Mouse (Mus musculus) lung, postnatal 0 days (tissue): ENCODE results near the gene Bckdha. TPM values are rescaled to one million over a fixed set of nuclear protein-coding genes. Genes with fewer than 3 reads are reported as not detected.

ENCODE experiments used
- ATAC-seq: fragments of 200-750 bp; cut with Nextera tagmentation; 2 replicates; pipeline ENCODE4 v1.8.0; 2017; ENCODE audit warnings: moderate library complexity
- DNase-seq: peaks from one replicate; pipeline ENCODE4 v3.0.0-alpha.2; 2016; ENCODE audit warnings: low spot score
- H3K27ac ChIP-seq: fragments of 300-500 bp; sonication (generic); 2 replicates; pipeline ENCODE4 v1.5.1; 2014; ENCODE audit warnings: antibody characterized with exemption, mild to moderate bottlenecking, low read length, mixed read lengths
- H3K27me3 ChIP-seq: fragments of 300-500 bp; sonication (generic); replicated peaks from 2 replicates; pipeline ENCODE4 v1.6.1; 2014; ENCODE audit warnings: low read length, mixed read lengths; ENCODE audit not compliant: insufficient read depth
- H3K36me3 ChIP-seq: fragments of 300-500 bp; sonication (generic); 2 replicates; pipeline ENCODE4 v1.6.1; 2014; ENCODE audit warnings: low read length, mixed read lengths; ENCODE audit not compliant: insufficient read depth
- H3K4me1 ChIP-seq: fragments of 300-500 bp; sonication (generic); 2 replicates; pipeline ENCODE4 v1.6.1; 2014; ENCODE audit warnings: antibody characterized with exemption, low read depth, low read length, mixed read lengths; ENCODE audit not compliant: insufficient read depth
- H3K4me2 ChIP-seq: fragments of 300-500 bp; sonication (generic); replicated peaks from 2 replicates; pipeline ENCODE4 v1.6.1; 2014; ENCODE audit warnings: low read depth, mild to moderate bottlenecking, low read length, moderate library complexity, mixed read lengths
- H3K4me3 ChIP-seq: fragments of 300-500 bp; sonication (generic); 2 replicates; pipeline ENCODE4 v1.5.1; 2014; ENCODE audit warnings: low read depth, low read length
- H3K9ac ChIP-seq: fragments of 300-500 bp; sonication (generic); replicated peaks from 2 replicates; pipeline ENCODE4 v1.6.1; 2014; ENCODE audit warnings: low read depth, mild to moderate bottlenecking
- H3K9me3 ChIP-seq: fragments of 300-500 bp; sonication (generic); 2 replicates; pipeline ENCODE4 v1.6.1; 2016; ENCODE audit warnings: low read length, mixed read lengths
- CTCF ChIP-seq: IDR thresholded peaks from 2 replicates; pipeline ENCODE4 v1.5.1; 2016; ENCODE audit warnings: antibody characterized with exemption, mild to moderate bottlenecking
- EP300 ChIP-seq: IDR thresholded peaks from 2 replicates; pipeline ENCODE4 v1.6.1; 2016; ENCODE audit warnings: antibody characterized with exemption, mild to moderate bottlenecking, control low read depth
- WGBS: fragments of 180-500 bp; shearing (Covaris S2); extraction: QIAGEN DNeasy Blood & Tissue Kit; methylation state at CpG from one replicate; pipeline ENCODE4 v1.1.7; 2014; 5-methylcytosine and 5-hydroxymethylcytosine counted together
- polyA plus RNA-seq: library from polyadenylated mRNA; unstranded; fragments of >200 nt; fragmentation: Nextera tagmentation; extraction: Ambion mirVana; gene quantifications from 2 replicates; pipeline ENCODE4 v1.2.1, GENCODE M21; 2015

The Bckdha gene
- polyA plus RNA-seq, 1 experiment from 2014 or later, result 71.7 TPM

- Histone ChIP-seq H3K4me1 (peaks cover 7% of the 10 kb centered on the region; the same call in 1 of the 2 replicates), H3K4me3 (no peak overlapping the region), H3K27me3 (no peaks in the 10 kb centered on the region), H3K4me2 (no peak overlapping the region), H3K9ac (no peak overlapping the region), H3K9me3 (no peaks in the 10 kb centered on the region), H3K27ac (no peak overlapping the region), H3K36me3 (no peaks in the 10 kb centered on the region)
- TF ChIP-seq CTCF, result no peak
- TF ChIP-seq EP300, result no peak
- 67% methylated on average over 21 of the region's 21 CpGs for WGBS
- ATAC-seq (no peak), DNase-seq (no peak)
Observed at GRCm38 (mm10) chr7:25614831-25615705, 43.7 kb downstream of the Bckdha start.

- TF ChIP-seq EP300 (no peak), CTCF (no peak)
- DNase-seq (no peak), ATAC-seq (no peak)
- 84% methylated on average over 5 of the region's 5 CpGs for WGBS
- Histone ChIP-seq H3K9me3 (no peaks in the 10 kb centered on the region), H3K4me1 (peaks cover 3% of the 10 kb centered on the region; the same call in 1 of the 2 replicates), H3K27ac (no peak overlapping the region), H3K36me3 (no peaks in the 10 kb centered on the region), H3K4me2 (no peak overlapping the region), H3K9ac (no peak overlapping the region), H3K27me3 (no peaks in the 10 kb centered on the region), H3K4me3 (no peak overlapping the region)
Observed at GRCm38 (mm10) chr7:25614086-25614485, 44.7 kb downstream of the Bckdha start.

- Histone ChIP-seq H3K4me2 (no peak overlapping the region), H3K36me3 (no peaks in the 10 kb centered on the region), H3K9me3 (no peaks in the 10 kb centered on the region), H3K27me3 (no peaks in the 10 kb centered on the region), H3K9ac (no peak overlapping the region), H3K27ac (no peak overlapping the region), H3K4me1 (no peaks in the 10 kb centered on the region), H3K4me3 (no peak overlapping the region)
- no peak for DNase-seq
- no peak for ATAC-seq
- 32% methylated on average over 7 of the region's 7 CpGs for WGBS
- no peak for TF ChIP-seq EP300
- no peak for TF ChIP-seq CTCF
Observed at GRCm38 (mm10) chr7:25611501-25611900, 47.3 kb downstream of the Bckdha start.

GRCm38 (mm10) chr7:25610056-25610455, 48.7 kb downstream of the Bckdha start:
- Histone ChIP-seq H3K27me3 (no peaks in the 10 kb centered on the region), H3K27ac (no peak overlapping the region), H3K4me1 (no peaks in the 10 kb centered on the region), H3K4me2 (no peak overlapping the region), H3K4me3 (no peak overlapping the region), H3K9ac (no peak overlapping the region), H3K9me3 (no peaks in the 10 kb centered on the region), H3K36me3 (no peaks in the 10 kb centered on the region)
- DNase-seq (no peak), ATAC-seq (no peak)
- TF ChIP-seq EP300, result no peak
- no peak for TF ChIP-seq CTCF
- 34% methylated on average over 6 of the region's 6 CpGs for WGBS

GRCm38 (mm10) chr7:25607196-25607595, 51.6 kb downstream of the Bckdha start:
- TF ChIP-seq EP300 (no peak), CTCF (no peak)
- DNase-seq (no peak), ATAC-seq (no peak)
- Histone ChIP-seq H3K4me2 (no peak overlapping the region), H3K27me3 (no peaks in the 10 kb centered on the region), H3K4me1 (no peaks in the 10 kb centered on the region), H3K9ac (no peak overlapping the region), H3K36me3 (no peaks in the 10 kb centered on the region), H3K9me3 (no peaks in the 10 kb centered on the region), H3K4me3 (no peak overlapping the region), H3K27ac (no peak overlapping the region)
- 65% methylated on average over 2 of the region's 2 CpGs for WGBS

GRCm38 (mm10) chr7:25606625-25607063, 52.1 kb downstream of the Bckdha start:
- WGBS, result 68% methylated on average over 4 of the region's 4 CpGs
- Histone ChIP-seq H3K4me1 (no peaks in the 10 kb centered on the region), H3K27me3 (no peaks in the 10 kb centered on the region), H3K9me3 (no peaks in the 10 kb centered on the region), H3K4me3 (no peak overlapping the region), H3K27ac (no peak overlapping the region), H3K9ac (no peak overlapping the region), H3K4me2 (no peak overlapping the region), H3K36me3 (no peaks in the 10 kb centered on the region)
- no peak for TF ChIP-seq CTCF
- DNase-seq, result no peak
- no peak for ATAC-seq
